Mouse (Mus musculus): ENCODE data around the gene Snrpa.

Gene Snrpa

DNA sequence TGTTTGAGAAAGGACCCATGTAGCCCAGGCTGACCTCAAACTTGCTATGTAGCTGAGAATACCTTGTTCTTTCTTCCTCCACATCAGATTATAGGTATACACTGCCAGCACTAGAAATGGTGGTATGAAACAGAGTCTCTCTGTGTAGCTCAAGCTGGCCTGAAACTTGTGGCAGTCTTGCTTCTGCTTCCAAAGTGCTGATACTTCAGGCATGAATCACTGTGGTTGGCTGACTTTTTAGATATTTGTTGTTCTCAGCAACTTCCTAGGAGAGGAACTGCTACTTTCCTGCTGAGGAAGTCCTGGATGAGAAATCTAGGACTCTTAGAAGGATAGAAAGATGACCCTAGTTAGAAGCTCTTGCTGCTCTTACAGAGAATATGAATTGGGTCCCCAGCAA lies 2.3 kb upstream of the Snrpa start:
- DNase-seq, result no peak

DNA sequence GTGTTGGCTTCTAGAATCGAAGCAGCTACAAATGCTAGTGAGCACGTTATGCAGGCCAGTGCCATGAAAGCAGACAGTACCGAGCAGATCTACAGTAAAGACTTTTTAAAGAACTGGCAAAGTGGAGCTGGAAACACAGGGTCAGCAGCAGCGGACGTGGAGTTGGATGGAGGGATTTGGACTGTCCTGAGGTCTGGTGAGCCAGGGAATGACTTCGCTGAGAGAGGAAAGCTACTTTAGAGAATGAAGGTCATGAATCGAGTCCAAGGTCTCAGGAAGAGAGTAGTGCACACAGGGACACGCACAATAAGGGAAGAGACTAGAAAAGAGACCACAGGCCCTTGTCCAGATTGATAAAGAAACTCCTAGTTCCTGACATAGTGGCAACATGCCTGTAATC lies 1.6 kb upstream of the Snrpa start:
- DNase-seq, result no peak

DNA sequence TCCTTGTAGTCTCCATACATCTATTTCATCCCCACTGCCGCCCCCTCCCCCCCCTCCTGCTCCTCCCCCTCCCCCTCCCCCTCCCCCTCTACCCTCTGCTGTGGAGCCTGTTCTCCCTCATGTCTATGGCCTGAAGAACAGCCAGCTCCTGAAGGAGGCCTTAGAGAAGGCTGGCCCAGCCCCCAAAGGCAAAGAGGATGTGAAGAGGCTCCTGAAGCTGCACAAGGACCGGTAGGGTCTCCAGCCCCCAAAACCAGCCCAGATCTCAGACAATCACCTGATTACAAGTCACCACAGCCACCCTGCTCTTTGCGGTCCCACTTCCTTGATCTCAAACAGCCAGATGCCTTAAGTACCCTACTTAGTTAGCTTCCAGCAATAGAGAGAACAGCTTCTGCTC lies 1.1 kb upstream of the Snrpa start:
- no peak for DNase-seq

DNA sequence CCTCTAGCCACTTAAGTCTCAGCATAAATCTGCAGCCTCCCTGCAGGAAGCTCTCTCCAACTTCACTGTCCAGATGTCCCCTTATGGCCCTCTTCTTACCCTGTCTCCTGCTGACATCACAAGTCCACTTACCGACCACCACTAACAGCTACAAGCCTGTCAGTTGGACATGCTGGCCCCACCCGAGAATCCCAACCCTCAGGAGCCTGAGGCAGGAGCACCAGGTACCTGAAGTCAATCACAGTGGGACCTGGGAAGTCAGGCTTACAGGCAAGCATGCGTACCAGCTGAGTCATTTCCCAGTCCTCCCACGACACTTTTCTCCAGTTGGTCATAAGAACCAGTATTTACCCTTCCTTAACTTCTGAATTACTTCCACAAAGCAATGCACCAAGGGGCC lies 2.3 kb downstream of the Snrpa start:
- DNase-seq, result no peak

DNA sequence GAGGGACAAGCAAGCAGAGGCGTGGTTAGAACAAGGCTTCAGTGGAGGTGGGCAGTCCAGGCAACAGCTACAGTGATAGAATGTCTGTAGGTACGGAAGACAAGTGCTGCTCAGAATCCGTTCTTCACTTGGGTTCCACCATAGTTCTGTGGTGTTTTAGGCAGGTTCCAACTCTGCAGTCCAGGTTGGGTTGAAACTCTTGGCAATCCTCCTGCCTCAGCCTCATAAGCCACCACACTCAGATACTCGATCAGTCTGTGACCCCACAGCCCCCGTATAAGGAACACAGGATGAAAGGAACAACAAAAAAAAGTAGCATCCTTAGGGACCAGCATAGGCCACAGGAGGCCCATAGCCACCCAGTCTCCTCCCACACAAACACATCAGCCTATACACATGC lies 3.6 kb downstream of the Snrpa start:
- no peak for DNase-seq

DNA sequence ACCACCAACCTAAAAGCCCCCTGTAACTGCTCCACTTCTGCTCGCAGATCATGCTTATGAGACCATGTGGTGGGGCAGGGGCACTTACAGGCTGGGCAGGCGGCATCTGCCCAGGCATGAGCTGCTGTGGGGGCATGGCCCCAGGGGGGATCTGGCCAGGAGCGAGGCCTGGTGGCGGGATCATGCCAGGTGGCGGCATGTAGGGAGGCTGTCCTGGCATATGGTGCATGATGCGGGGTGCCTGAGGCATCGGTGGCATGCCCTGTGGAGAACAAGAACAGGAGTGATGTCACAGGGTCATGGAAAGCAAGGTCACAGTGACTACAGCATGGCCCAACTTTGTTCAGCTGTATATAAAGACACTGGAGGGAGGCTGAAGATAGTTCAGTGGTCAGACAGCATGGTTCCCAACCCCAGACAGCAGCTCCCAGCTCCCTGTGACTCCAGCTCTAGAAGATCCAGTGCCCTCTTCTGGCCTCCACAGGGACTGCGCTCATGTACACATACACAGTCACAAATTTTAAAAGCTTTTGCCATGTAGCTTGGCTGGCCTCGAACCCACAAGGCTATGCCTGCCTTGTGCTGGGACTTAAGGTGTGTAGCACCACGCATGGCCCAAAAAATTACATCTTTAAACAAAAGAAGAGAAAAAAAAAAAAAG lies 6.7 kb downstream of the Snrpa start:
- DNase-seq, result peak; percentile 29 to 44

- DNase-seq, result no peak
Observed at GRCm38 (mm10) chr7:27185986-27186385, 10.1 kb downstream of the Snrpa start.

GRCm38 (mm10) chr7:27184964-27185363 lies 11.1 kb downstream of the Snrpa start:
- DNase-seq, result peak; percentile 63 to 69

GRCm38 (mm10) chr7:27182498-27182897 lies 13.6 kb downstream of the Snrpa start:
- DNase-seq, result peak; percentile 56 to 57

DNA sequence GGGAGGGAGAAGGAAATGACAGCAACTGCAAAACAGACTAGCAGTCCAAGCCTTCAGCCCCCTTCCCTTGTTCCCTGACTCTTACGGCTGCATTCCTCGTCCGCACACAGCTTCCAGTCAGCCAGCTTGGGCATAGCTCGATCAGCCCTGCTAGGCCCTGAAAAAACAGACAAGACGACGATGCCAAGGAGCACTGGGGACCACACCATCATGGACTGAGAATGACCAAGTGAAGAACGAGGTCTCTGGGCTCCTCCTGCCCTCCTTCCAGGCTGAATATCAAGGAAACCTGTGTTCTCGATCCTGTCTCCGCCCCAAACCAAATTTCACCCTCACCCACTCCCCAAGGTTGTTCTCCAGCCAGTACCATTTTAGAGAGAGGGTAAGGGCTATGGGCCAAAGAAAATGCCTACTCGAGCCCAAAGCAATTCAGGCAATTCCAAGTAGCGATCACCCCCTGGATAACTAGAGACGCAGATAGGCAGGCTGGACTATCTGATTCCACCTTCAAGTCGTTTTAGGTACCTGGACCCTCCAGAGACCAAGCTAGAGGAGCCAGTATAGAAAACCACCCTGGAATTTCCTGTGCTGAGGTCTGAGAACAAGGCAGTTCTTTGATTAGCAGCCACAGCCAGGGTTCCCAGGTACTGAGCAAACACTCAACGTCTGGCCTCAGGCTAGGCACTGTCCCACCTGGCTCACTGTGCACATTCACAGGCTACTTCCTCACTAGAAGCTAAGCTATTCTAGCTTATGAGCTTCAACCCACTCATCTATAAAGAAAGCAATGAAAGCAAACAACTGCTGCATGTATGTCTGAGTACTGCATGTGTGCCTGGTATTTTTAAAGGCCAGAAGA lies 15.0 kb downstream of the Snrpa start, which contains the start of the genes Gm21983 and Mia:
Gm21983 (minus strand) TSS at position 250 of the 859 bp plus-strand sequence.
Mia (minus strand) TSS at position 321 of the 859 bp plus-strand sequence.
- DNase-seq, result peak; percentile 83

DNA sequence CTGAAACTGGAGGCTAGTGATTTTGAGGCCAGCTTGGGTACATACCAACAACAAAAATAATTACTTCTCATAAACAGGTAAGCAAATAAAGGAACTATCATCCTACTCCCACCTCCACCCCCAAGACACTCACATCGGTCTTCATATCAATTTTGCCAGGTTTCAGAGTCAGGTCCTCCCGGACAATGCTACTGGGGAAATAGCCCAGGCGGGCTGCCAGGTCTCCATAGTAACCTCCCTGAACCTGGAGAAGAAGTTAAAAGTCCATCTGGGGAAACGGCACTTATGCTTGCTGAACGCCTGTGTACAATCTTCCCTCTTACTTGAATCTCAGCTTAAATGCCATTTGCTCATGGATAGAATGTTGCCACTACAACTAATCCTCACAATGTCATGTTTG lies 16.0 kb downstream of the Snrpa start:
- peak; percentile 84 to 88 for DNase-seq

- no peak for DNase-seq
Observed at GRCm38 (mm10) chr7:27179217-27179918, 16.7 kb downstream of the Snrpa start.

DNA sequence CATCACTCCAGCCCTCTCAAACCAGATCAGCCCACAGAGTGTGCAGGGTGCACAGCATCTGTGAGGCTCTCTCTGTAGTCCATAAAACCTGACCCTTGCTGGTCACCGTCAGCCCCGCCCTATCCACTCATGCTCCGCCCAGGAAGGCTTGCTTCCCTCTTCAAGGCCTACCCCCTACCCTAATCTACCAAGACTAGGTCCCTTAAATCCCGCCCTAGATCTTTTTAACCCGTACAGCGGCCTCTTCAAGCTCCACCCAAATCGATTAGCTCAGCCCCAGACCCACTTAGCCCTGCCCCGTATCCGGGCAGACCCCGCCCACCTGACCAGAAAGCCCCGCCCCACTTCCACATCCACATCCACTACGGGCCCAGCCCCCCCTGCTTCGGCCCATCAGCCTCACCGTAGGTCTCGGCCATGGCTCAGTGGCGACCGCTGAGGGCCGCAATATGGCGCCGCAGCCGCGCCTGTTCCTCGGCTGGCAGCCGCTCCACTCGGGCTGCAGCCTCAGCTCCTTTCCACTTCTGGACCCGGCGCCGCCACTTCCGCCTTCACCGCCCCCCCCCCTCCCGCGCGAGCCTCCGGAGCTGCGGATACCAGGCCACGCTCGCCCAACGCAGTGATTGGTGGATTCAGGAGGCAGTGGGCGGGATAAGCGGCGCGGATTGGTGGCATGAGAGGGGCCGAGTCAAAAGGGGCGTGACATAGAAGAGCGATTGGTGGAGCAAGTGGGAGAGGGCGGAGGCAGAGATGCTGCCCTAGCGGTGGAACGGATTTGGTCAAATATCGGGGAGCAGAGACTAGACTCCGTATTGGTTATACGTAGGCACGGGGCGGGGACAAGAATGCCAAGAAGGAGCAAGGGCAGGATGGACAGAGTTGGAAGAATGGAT lies 17.5 kb downstream of the Snrpa start, which contains the start of gene Rab4b:
Rab4b (minus strand) TSS at position 573 of the 893 bp plus-strand sequence.
- DNase-seq, result peak; percentile 99 to 100

DNA sequence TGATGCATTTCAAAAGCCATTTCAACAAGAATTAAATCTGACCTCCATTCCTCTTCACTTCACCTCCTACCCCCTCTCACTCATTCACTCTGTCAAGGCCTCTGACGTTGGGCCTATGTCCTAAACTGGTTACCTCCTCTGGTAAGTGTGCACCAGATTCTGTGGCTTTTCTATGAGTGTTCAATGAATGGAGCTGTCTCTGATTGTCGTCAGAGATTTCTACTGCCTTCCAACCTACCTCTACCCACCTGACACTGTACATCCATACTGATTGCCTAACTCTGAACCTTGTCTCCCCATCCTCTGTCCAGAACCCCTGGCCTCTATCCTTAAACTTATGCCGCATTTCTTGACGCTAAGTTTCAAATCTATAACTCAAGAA lies 18.1 kb downstream of the Snrpa start:
- no peak for DNase-seq

GRCm38 (mm10) chr7:27174896-27175295 lies 21.2 kb downstream of the Snrpa start:
- DNase-seq, result no peak

GRCm38 (mm10) chr7:27174496-27174895 lies 21.6 kb downstream of the Snrpa start:
- no peak for DNase-seq

DNA sequence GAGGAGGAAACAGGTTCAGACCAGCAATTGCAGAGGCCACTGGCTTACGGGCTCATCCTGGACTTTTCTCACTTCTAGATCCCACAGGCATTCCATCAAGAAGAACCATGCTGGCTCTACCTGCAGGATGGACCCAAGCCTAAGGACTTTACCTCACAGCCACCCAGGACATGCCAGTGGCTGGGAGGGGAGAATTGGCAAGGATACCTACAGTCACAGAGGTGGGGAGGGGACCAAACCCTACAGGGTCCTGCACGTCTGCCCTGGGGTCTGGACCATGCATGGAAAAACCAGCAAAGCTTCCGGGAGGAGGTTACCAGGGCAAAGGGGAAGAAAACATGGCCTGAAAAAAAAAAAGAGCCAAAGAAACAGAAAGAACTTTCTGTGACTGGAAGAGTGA lies 25.1 kb downstream of the Snrpa start:
- DNase-seq, result no peak

DNA sequence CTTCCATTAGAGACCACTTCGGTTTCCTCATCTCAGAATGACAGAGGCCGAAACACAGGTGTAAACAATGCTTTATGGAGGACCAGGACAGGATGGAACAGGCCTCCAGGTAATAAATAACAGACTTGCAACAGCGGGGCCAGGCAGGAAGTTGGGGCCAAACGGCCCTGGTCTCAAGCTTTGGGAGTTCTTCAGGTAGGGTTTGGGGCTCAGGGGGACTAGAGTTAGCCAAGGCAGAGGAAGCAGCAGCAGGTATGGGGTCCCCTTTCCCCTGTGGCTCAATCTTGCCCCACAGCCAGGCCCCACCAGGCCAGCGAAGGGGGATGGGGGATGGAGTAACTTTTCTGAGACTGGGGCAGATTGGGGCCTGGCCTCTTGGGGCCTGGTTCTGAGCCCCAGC lies 27.7 kb downstream of the Snrpa start:
- DNase-seq, result no peak

GRCm38 (mm10) chr7:27167475-27168094 lies 28.5 kb downstream of the Snrpa start:
- no peak for DNase-seq

- peak; percentile 98 for DNase-seq
Observed at GRCm38 (mm10) chr7:27166614-27167474, 29.2 kb downstream of the Snrpa start, which contains the start of gene Egln2. Gene Egln2, minus strand, starts transcription at chr7:27166802.

DNA sequence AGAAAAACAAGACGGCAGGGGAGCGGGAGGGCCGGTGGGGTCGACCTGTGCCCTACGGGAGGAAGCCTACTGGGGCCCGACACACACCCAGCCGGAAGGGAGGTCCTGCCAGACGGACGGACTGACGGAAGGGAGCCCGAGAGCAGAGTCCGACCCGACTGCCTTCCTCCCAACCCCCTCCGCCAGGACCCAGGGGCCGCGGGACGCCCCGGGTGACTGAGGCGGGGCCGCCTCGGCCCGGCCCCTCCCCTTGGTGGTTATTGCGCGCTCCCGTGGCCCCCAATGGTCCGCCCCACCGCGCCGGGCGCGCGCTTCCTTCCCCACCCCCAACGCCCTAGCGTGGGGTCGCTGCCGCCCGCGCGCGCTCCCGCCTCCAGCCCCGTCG lies 29.9 kb downstream of the Snrpa start:
- DNase-seq, result peak; percentile 90 to 91
